In the genomic region with DNA sequence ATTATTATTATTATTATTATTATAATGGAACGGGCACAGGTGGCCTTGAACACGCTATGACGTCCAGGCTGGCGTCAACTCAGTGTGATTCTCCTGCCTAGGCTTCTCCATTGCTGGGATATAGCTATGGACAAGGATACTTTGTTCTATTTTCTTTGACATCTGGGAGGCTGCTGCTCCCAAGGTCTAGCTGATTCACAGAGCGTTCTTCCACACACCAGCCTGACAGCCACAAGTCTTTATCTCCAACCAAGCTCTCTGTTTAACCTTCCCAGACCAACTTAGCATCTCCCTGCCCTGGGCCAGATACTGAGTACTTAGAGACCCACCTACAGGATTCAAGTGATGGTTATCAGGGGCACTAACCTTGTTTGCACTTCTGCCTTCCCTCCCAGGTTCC, we compare ENCODE assay signal across 16 mouse cellular contexts.
"Had no signal": no experiment of that assay in that cellular context is flagged by ENCODE, and none has a peak within 500 bp of the region (broad histone marks: within the 10 kb centered on the region; RNA-seq: fewer than 3 reads in every experiment).

No protein-coding gene starts in this region.

- ATAC-seq: intestine, embryonic 16.5 days had no signal

- H3K36me3 ChIP-seq: limb, embryonic 12.5 days; limb, embryonic 15.5 days had no signal

- H3K4me2 ChIP-seq: limb, embryonic 12.5 days; limb, embryonic 15.5 days; liver, embryonic 11.5 days had no signal

- H3K9me3 ChIP-seq: limb, embryonic 12.5 days; limb, embryonic 15.5 days had no signal

- H3K27ac ChIP-seq: kidney, postnatal 0 days; limb, embryonic 12.5 days; limb, embryonic 15.5 days; liver, embryonic 14.5 days; macrophage had no signal

- DNase-seq: kidney, adult 18-20 months; kidney, adult 9 months; kidney, postnatal 36 days; layer of hippocampus, postnatal 36 days; left cerebral cortex, postnatal 4 days; lung, adult 18-20 months; lung, postnatal 14 days; midbrain, embryonic 14.5 days; thymus, adult 18-20 months had no signal

- H3K27me3 ChIP-seq: limb, embryonic 12.5 days; limb, embryonic 15.5 days had no signal

- H3K4me3 ChIP-seq: limb, embryonic 12.5 days; limb, embryonic 15.5 days had no signal

- H3K9ac ChIP-seq: limb, embryonic 12.5 days; limb, embryonic 15.5 days; liver, embryonic 14.5 days had no signal
